Mouse (Mus musculus) spleen, adult 2 months (tissue): ENCODE measurements around the gene Tbc1d2b. TPM values are rescaled to one million over a fixed set of nuclear protein-coding genes. Genes with fewer than 3 reads are reported as not detected.
A peak's percentile ranks its signal among the peaks of the same experiment; 100 is the strongest.

ENCODE experiments used
- DNase-seq, 2 experiments: peaks; one replicate each; pipeline versions ENCODE4 v3.0.0 to v3.0.0-alpha.2; 2012 to 2021; ENCODE audit warnings: low spot score in 2 of 2, low read depth in 1 of 2
- H3K27ac ChIP-seq: fragments of 200-500 bp; 2 replicates; pipeline ENCODE4 v1.5.1; 2012; ENCODE audit warnings: low read length, inconsistent platforms; ENCODE audit not compliant: insufficient read depth
- H3K27me3 ChIP-seq: fragments of 200-500 bp; 2 replicates; pipeline ENCODE4 v1.6.1; 2012; ENCODE audit warnings: mild to moderate bottlenecking, moderate library complexity, low read length, inconsistent platforms; ENCODE audit not compliant: control insufficient read depth, insufficient read depth
- H3K36me3 ChIP-seq: fragments of 200-500 bp; 2 replicates; pipeline ENCODE4 v1.6.1; 2012; ENCODE audit warnings: mild to moderate bottlenecking, low read length, inconsistent platforms; ENCODE audit not compliant: control insufficient read depth, insufficient read depth
- H3K4me1 ChIP-seq: fragments of 200-500 bp; 2 replicates; pipeline ENCODE4 v1.6.1; 2011; ENCODE audit warnings: inconsistent platforms; ENCODE audit not compliant: control insufficient read depth, insufficient read depth, insufficient read length
- H3K4me3 ChIP-seq: fragments of 200-500 bp; 2 replicates; pipeline ENCODE4 v1.5.1; 2011; ENCODE audit warnings: mild to moderate bottlenecking, inconsistent platforms; ENCODE audit not compliant: insufficient read depth, insufficient read length; ENCODE audit errors: extremely low read depth
- CTCF ChIP-seq: fragments of 200-500 bp; IDR thresholded peaks from 2 replicates; pipeline ENCODE4 v1.5.1; 2011; ENCODE audit warnings: mild to moderate bottlenecking, inconsistent platforms; ENCODE audit not compliant: insufficient read depth, insufficient read length, insufficient replicate concordance; ENCODE audit errors: extremely low read depth
- POLR2A ChIP-seq: fragments of 200-500 bp; IDR thresholded peaks from 2 replicates; pipeline ENCODE4 v1.6.1; 2011; ENCODE audit warnings: low read depth, low read length, inconsistent platforms
- WGBS: fragments of 180-500 bp; shearing (Covaris S2); methylation state at CpG from one replicate; pipeline ENCODE4 v1.1.7; 2018; 5-methylcytosine and 5-hydroxymethylcytosine counted together
- polyA plus RNA-seq: library from polyadenylated mRNA; depleted of rRNA; stranded (reverse); fragments of >200 nt; gene quantifications from 2 replicates; pipeline ENCODE4 v1.2.3, GENCODE M21; 2012

Gene Tbc1d2b
- polyA plus RNA-seq, 1 experiment: 26.4 TPM

GRCm38 (mm10) chr9:90227171-90227570 is 43.4 kb downstream of the Tbc1d2b start:
- H3K27ac ChIP-seq: no peak overlapping the region

GRCm38 (mm10) chr9:90226742-90227096 is 43.9 kb downstream of the Tbc1d2b start:
- no peak for DNase-seq
- no peak overlapping the region for H3K4me3 ChIP-seq
- no peak for TF ChIP-seq CTCF

More at GRCm38 (mm10) chr9:90227171-90227570, 43.4 kb downstream of the Tbc1d2b start:
- no peak for TF ChIP-seq POLR2A
- no peak for TF ChIP-seq CTCF
- H3K4me1 ChIP-seq: no peaks in the 10 kb centered on the region
- no peaks in the 10 kb centered on the region for H3K27me3 ChIP-seq
- peaks cover 4% of the 10 kb centered on the region for H3K36me3 ChIP-seq
- H3K4me3 ChIP-seq: no peak overlapping the region
- WGBS: 86% methylated on average over 12 of the region's 12 CpGs
- no peak for DNase-seq

GRCm38 (mm10) chr9:90226081-90226741 is 44.4 kb downstream of the Tbc1d2b start:
- peaks cover 4% of the 10 kb centered on the region for H3K36me3 ChIP-seq
- DNase-seq: no peak
- H3K4me1 ChIP-seq: no peaks in the 10 kb centered on the region
- no peaks in the 10 kb centered on the region for H3K27me3 ChIP-seq
- WGBS: 76% methylated on average over 21 of the region's 21 CpGs
- H3K27ac ChIP-seq: peak overlapping the region; percentile 15
- no peak overlapping the region for H3K4me3 ChIP-seq
- TF ChIP-seq CTCF (no peak), POLR2A (no peak)

More at GRCm38 (mm10) chr9:90226742-90227096, 43.9 kb downstream of the Tbc1d2b start:
- Histone ChIP-seq H3K36me3 (peaks cover 4% of the 10 kb centered on the region), H3K4me1 (no peaks in the 10 kb centered on the region), H3K27me3 (no peaks in the 10 kb centered on the region), H3K27ac (no peak overlapping the region)
- 76% methylated on average over 2 of the region's 2 CpGs for WGBS

GRCm38 (mm10) chr9:90222275-90222674 is 48.3 kb downstream of the Tbc1d2b start:
- no peaks in the 10 kb centered on the region for H3K27me3 ChIP-seq
- TF ChIP-seq CTCF: no peak
- no peak for TF ChIP-seq POLR2A
- H3K36me3 ChIP-seq: peaks cover 8% of the 10 kb centered on the region
- 93% methylated on average over 3 of the region's 3 CpGs for WGBS
- no peak for DNase-seq
- no peak overlapping the region for H3K27ac ChIP-seq
- H3K4me1 ChIP-seq: no peaks in the 10 kb centered on the region
- no peak overlapping the region for H3K4me3 ChIP-seq

GRCm38 (mm10) chr9:90217501-90217900 is 53.1 kb downstream of the Tbc1d2b start:
- H3K36me3 ChIP-seq: peaks cover 4% of the 10 kb centered on the region
- no peak overlapping the region for H3K27ac ChIP-seq
- no peak for DNase-seq

GRCm38 (mm10) chr9:90216259-90217001 is 54.2 kb downstream of the Tbc1d2b start:
- H3K4me3 ChIP-seq: no peak overlapping the region

More at GRCm38 (mm10) chr9:90217501-90217900, 53.1 kb downstream of the Tbc1d2b start:
- TF ChIP-seq POLR2A (no peak), CTCF (no peak)
- H3K4me3 ChIP-seq: no peak overlapping the region
- no peaks in the 10 kb centered on the region for H3K4me1 ChIP-seq
- 85% methylated on average over 4 of the region's 4 CpGs for WGBS
- H3K27me3 ChIP-seq: no peaks in the 10 kb centered on the region

GRCm38 (mm10) chr9:90213127-90213526 is 57.5 kb downstream of the Tbc1d2b start:
- 78% methylated on average over 3 of the region's 3 CpGs for WGBS
- peaks cover 4% of the 10 kb centered on the region for H3K36me3 ChIP-seq
- TF ChIP-seq CTCF (no peak), POLR2A (no peak)
- H3K27me3 ChIP-seq: no peaks in the 10 kb centered on the region
- H3K27ac ChIP-seq: no peak overlapping the region
- DNase-seq: no peak
- no peaks in the 10 kb centered on the region for H3K4me1 ChIP-seq
- no peak overlapping the region for H3K4me3 ChIP-seq

More at GRCm38 (mm10) chr9:90216259-90217001, 54.2 kb downstream of the Tbc1d2b start:
- H3K27ac ChIP-seq: no peak overlapping the region
- TF ChIP-seq CTCF (no peak), POLR2A (no peak)
- no peaks in the 10 kb centered on the region for H3K4me1 ChIP-seq
- 84% methylated on average over 11 of the region's 11 CpGs for WGBS
- H3K27me3 ChIP-seq: no peaks in the 10 kb centered on the region
- H3K36me3 ChIP-seq: peaks cover 4% of the 10 kb centered on the region
- no peak for DNase-seq
